Mouse (Mus musculus) right cerebral cortex, postnatal 25 days (tissue): ENCODE results near the gene Dnah17.

ENCODE experiments used
- DNase-seq: peaks from one replicate; pipeline ENCODE4 v3.0.0; 2022

Dnah17 gene

DNA sequence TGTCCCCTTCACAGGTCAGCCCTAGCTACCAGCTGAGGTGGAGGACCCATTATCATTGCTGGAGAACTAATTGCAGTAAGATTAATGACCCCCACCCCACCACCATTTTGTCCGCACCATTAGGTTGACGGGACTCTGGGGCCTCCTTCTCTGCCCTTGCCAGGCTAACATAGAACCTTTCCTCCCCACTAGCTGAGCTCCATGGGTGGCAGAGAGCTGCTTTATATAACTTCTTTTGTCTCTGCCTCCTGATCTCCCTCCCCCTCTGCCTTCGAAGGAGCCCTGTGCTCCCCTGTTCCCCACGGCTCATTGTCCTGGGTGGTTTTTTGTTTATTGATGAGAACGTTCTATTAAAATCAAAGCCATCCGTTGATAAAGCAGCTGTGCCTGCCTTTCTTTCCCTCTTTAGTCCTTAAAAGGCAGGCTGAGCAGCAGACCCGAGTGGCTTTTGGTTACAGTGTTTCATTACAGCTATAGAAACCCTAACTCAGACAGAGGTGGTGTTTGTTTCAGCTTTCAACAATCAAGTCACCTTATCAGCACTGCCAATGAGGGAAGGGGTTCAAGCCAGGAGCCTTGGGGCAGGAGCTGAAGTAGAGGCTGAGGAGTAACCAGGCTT, 12.2 kb upstream of the Dnah17 start:
- DNase-seq, result no peak

DNA sequence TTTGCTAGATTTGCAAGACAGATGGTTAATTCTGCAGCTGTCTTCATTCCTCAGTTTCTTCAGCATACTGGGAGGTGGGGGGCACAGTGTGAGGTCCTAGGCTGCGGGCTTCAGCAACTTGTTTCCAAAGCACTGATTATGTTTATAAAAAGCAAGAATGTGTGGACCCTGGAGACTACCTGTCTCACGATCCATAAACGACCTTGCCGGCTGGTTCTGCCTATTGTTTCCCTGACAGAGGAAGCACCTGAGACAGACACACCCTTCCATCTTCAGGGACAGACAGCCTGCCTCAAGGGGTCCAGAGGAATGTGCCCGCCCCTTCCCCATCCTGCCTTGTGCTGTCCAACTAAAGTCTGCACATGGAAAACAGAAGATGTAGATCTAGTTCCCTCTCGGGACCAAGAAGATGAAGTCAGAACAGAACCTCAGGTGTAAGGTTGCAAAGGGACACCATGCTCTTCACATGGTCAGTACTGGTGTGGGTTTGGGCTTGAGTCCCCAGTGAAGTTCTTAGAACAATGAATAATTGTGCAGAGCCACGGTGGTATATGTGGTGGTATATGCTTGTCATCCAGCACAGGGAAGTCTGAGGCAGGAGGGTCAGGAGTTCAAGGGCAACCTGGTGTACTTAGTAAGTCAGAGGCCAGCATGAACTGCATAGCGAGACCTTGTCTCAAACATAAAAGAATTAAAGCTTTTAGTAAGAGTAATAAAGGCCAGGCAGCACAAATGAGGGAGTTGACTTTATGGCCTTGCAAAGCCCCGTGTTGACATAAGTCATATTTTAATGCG, 10.5 kb upstream of the Dnah17 start:
- DNase-seq, result no peak

GRCm38 (mm10) chr11:118138347-118138746, 7.9 kb upstream of the Dnah17 start:
- no peak for DNase-seq

DNA sequence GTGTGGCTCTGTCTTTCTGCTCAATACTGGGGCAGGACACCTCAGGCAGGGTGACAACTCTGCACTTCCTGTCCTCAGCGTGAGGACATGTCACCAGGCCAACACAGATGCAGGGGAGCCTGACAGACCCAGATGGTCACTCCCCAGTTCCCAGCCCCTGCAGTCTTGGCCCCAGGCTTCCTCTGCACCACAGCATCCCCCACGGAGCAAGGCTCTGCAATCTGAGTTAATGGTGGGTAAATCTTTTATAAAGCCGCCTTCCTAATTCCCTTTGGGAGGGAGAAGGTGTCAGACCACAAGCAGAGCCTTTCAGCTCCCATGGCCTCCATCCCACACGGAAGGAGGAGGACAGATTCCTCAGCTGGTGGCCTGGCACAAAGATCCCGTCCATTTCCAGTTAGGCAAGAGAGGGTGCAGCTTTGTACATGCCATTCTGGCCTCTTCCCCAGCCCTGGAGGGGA, 5.8 kb upstream of the Dnah17 start:
- DNase-seq, result no peak

DNA sequence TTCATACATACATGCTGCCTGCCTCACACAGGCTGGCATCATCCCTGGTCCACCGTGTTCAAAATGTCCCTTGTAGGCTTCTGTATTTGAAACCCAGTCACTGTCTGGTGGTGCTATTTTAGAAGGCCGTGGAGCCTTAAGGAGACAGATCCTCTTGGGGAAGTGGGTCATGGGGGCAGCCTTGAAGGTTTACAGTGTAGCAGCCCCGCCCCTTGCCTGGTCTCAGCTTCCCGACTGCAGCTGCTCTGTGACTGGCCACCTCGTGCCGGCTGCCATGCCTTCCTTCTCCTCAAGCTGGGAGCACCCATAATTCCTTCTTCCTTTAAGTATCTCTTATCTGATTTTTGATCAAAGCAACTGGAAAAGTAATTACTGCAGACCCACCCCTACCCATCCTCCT, 4.8 kb upstream of the Dnah17 start:
- DNase-seq, result no peak

DNA sequence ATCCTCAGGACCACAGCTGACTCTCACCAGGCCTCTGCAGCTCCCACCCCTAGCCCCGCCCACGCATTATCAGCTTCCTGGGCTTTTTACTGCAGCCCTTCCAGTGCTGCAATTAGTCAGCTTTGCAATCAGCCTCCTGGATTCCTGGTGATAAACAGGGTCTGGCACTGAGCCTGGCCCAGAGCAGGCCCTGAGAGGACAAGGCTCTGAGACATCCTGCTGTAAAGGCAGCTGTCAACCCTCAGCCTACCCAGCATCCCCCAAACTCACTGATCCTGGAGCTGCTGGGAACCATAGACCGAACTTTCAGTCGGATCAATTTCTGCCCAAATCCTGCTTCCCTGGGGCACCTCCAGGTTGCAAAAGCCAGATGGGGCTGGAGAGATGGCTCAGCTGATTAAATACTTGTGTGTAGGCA, 3.3 kb upstream of the Dnah17 start:
- no peak for DNase-seq

DNA sequence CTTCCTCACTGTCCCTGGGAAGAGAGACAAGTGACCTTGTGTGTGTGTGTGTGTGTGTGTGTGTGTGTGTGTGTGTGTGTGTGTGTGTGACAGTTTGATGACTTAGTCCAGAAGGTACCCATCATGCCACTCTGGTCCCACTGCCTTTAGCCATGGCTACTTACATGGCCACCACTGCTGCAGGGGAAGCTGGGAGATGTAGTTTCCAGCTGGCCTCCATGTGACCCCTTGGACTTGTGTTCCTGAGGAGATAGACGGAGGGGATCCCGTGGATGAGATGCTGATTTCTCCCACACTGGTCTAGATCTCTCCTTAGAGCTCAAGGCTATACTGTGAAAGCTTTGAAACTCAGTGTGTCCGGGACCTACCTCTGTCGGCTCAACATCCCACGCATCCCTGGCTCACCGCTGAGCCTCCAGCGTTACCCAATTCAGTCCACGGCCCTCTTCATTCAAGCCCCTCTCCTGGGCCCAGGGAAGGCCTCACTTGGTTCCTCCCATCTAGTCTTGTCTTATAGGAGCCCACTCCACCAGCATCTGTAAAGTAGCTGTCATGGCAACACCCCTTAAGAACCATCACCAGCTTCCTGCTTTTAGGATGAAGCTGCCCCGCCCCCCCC, 2.8 kb upstream of the Dnah17 start:
- DNase-seq, result no peak

- no peak for DNase-seq
Observed at GRCm38 (mm10) chr11:118132136-118132535, 1.7 kb upstream of the Dnah17 start.

- no peak for DNase-seq
Observed at GRCm38 (mm10) chr11:118129812-118130211, 622 bp downstream of the Dnah17 start.

DNA sequence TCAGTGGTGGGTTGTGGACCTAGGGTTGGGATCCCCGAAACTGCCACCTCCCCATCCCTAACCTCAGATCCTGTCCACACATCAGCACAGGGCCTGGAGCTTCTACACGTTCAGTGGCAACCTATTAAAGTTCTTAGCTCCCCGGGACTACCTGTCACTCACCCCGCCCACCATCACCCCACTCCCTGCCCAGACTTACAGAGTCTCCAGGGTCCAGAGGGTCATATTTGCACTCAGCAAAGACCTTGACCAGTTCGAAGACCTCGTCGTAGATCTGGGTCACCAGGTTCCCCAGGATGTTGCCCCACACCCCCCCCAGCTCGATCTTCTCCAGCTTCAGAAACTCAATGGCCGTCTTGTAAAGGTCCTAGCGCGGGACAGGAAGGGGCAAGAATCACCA, 8.8 kb downstream of the Dnah17 start:
- DNase-seq, result no peak

GRCm38 (mm10) chr11:118118777-118119176, 11.7 kb downstream of the Dnah17 start:
- DNase-seq, result no peak

DNA sequence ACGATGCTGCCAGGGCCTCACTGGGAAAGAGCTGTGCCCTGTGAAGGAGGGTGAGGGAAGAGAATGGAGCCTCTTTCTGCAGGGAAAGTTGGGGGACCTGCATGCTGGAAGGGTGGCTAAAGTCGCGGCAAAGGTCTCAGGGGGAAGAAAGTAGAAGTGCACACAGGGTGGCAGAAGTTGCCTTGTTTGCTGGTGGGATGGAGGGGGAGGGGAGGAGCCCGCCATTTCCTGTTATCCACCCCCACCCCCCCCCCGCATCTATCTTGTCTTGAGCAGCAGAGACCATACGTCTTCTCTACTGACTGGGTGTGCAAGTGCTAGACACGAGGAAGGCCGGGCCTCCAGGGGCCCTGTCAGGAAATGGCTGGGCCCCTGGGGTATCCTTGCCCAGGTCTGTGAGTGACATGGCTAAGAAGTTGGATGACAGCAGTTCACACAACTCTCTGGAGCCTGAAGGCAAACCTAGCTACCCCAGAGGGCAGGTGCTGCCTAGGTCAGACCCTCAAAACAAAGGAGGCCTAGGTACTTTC, 15.8 kb downstream of the Dnah17 start:
- DNase-seq, result no peak

DNA sequence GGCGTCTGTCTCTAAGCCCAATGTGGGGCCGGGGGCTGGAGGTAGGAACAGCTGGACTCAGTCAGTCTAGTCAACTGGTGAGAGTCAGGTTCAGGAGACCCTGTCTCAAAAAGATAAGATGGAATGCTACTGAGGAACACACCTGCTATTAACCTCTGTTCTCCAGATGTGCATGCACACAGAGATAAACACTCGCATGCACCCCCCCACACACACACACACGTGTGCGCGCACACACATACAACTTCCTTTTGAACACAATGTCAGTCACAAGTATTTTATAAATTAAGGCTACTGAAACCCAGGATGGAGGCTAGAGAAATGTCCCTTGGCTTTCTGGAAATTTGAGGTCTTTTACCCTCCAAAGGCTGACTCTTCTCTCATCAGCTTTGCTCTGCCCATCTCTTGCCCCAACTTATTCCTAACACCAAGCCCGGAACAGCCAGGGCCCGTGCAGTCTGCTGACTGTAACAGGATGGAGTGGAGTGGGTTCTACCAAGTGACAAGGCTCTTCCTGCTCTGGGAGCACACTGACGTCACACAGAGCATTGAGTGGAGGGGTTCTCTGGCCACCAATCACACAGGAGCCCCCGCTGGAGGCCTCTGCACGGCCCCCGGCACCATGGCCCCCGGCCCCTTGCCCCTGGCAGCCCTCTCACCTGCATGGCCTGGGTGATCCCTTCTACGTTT, 16.8 kb downstream of the Dnah17 start:
- no peak for DNase-seq

DNA sequence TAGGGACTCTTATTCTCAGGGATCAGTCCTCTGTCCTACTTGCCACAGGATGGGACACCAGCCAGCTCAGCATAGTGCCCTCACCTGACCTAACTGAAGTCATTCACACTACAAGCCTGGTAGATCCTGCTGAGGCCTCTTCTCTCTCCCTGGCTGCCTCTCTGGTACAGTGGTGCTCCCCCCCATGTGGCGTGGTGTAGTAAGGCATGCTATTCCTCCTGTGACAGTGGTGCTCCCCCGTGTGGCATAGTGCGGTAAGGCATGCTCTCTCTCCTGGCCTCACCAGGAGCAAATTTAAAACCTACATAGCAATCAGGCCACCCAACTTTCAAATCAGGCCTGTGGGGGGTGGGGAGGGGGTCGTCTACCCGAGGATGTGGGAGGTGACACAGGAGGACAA, 26.4 kb downstream of the Dnah17 start:
- DNase-seq, result peak; percentile 73

DNA sequence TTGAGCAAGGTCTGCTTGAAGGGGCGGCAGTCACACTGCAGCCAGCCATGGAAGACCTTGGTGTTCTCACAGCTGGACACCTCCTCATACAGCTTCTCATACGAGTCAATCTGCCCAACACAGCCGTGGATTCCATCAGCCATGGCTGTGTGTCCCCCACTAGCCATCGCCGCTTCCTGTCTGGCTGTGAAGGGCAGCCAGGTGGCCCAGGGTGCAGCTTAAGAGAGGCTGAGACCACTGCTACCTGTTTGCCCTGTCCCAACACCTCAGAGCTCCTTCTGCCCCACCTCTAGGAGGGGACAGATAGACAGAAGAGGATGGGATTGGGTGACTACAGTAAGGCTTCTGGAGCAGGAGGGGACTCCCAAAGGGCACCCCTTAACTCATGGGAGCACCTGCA, 27.1 kb downstream of the Dnah17 start:
- DNase-seq, result no peak

GRCm38 (mm10) chr11:118102838-118103237, 27.6 kb downstream of the Dnah17 start:
- DNase-seq, result peak; percentile 75

- no peak for DNase-seq
Observed at GRCm38 (mm10) chr11:118101133-118101532, 29.3 kb downstream of the Dnah17 start.

- DNase-seq, result no peak
Observed at GRCm38 (mm10) chr11:118096736-118097135, 33.7 kb downstream of the Dnah17 start.

GRCm38 (mm10) chr11:118095004-118095403, 35.4 kb downstream of the Dnah17 start:
- no peak for DNase-seq

DNA sequence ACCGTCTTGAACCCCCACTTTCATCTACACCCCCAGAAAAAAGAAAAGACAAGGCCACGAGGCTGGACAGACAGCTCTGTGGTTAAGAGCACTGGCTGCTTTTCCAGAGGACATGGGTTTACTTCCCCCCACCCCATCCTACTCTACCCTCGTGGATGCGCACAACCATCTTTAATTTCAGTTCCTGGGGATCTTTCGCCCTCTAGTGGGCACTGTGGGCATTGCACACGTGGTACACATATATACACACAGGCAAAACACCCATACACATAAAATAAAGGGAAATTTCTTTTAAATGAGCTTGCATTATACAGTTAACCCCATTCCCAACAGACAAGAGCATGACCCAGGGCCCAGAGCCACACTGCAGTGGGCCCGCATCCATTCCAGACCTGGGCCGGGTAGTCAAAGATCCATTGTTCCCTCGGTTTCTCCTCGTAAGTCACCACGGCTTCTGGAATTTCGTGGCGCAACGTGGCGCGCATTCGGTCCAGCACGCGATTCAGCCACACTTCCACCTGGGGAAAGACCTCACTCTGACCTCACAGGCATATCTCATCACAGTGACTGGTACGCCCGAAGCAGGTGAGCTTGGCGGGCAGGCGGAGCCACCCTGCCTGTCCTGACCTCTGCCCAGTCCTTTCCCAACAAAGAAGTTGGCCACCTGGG, 39.3 kb downstream of the Dnah17 start:
- no peak for DNase-seq

GRCm38 (mm10) chr11:118088896-118089295, 41.5 kb downstream of the Dnah17 start:
- no peak for DNase-seq

GRCm38 (mm10) chr11:118085961-118086360, 44.5 kb downstream of the Dnah17 start:
- DNase-seq, result no peak

- DNase-seq, result no peak
Observed at GRCm38 (mm10) chr11:118085176-118085575, 45.3 kb downstream of the Dnah17 start.
